Mouse (Mus musculus): Measurements from ENCODE around the gene Zfp362. TPM values are rescaled to one million over a fixed set of nuclear protein-coding genes. Genes with fewer than 3 reads are reported as not detected.

Zfp362 gene
- polyA plus RNA-seq (2012; ENCODE audit: low replicate concordance) = 133 and 182 TPM in 2 replicates

DNA sequence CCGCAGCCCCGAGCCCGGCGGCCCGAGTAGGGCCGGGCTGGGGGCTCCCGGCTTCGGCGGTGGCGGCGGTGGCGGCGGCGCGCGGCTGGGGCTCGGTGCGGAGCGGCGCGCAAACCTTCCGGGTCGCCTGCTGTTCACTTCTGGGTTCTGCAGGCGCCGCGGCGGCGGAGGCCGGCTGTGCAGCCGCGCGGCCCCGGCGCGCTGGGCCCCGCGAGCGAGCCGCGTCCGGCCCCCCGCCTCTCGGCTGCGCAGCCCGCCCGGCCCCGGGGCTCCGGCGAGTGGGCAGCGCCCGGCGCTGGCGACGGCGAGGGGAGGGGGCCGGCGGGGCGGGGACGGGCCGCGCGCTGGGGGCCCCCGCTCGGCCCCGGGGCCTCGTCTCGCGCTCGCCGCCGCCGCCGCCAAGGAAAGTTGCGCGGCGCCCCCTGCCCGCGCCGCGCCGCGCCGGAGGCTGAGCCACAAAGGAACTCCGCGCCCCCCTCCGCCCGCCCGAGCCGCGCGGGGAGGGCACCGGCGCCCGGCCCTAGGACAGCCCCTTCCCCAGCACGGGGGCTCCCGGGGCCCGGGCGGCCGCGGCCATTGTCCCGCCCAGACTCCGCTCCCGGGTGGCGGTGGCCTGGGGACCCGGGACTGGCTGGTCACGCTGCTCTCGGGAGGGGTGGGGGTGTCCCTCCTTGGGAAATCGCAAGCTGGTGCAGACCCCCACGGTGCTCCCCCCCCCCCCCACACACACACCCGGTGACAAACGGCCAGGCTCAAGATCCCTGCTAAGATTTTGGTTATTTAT is at the start of gene Zfp362:
TSS of gene Zfp362 (minus strand) at position 3 of the 784 bp plus-strand sequence.

DNA sequence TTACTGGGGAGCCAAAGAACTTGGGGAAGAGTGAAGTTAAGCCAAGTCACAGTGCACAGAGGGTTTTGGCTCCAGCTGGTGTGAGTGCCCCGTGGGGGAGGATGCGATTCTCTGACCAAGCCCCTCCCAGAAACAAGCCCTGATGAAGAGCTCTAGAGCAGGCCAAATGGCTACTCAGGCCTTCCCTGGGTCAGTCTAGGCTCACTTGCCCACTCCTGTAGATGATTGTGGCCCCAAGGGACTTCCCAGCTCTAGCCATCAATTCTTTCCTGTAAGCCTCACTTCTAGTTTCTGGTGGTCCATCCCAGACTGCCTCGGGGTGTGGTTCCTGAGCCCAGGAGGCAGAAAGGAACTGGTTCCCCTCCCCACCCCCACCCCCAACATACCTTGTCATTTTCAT is 50.8 kb downstream of the Zfp362 start, which contains the start of gene A3galt2:
TSS of gene A3galt2 (plus strand) at position 301 of the 400 bp plus-strand sequence.

Other genes with a start within 250 kb of the Zfp362 start
- 6.7 and 7.6 TPM in 2 replicates for gene Zscan20, start 195.9 kb downstream of the Zfp362 start, polyA plus RNA-seq (2012; ENCODE audit: low replicate concordance)
- gene Tlr12, start 187.4 kb downstream of the Zfp362 start, polyA plus RNA-seq (2012; ENCODE audit: low replicate concordance) = 2.8 and 5.4 TPM in 2 replicates
- gene Phc2, start 151.3 kb downstream of the Zfp362 start, polyA plus RNA-seq (2012; ENCODE audit: low replicate concordance) = 128 and 147 TPM in 2 replicates
- 0.08 TPM in 1 of 2 replicates, not detected in the other for gene A3galt2, start 50.7 kb downstream of the Zfp362 start, polyA plus RNA-seq (2012; ENCODE audit: low replicate concordance)
- gene Trim62, start 77.5 kb upstream of the Zfp362 start, polyA plus RNA-seq (2012; ENCODE audit: low replicate concordance) = 3.6 and 11.1 TPM in 2 replicates
- 1.5 and 3.2 TPM in 2 replicates for gene Azin2, start 156.4 kb upstream of the Zfp362 start, polyA plus RNA-seq (2012; ENCODE audit: low replicate concordance)
- gene Ak2, start 185.9 kb upstream of the Zfp362 start, polyA plus RNA-seq (2012; ENCODE audit: low replicate concordance) = 58.7 and 59.5 TPM in 2 replicates

Data from hematopoietic multipotent progenitor cell, adult 10-12 weeks (in vitro differentiated cells).